Mouse (Mus musculus) cerebellum, postnatal 14 days (tissue): ENCODE measurements around the gene Asap2.

ENCODE experiments used
- DNase-seq, 2 experiments: peaks; one replicate each; pipeline ENCODE4 v3.0.0; 2021; ENCODE audit warnings: mixed read lengths in 2 of 2

Gene Asap2

GRCm38 (mm10) chr12:21217776-21218444 lies 227.7 kb downstream of the Asap2 start:
- DNase-seq = no peak

- no peak for DNase-seq
Observed at GRCm38 (mm10) chr12:21220596-21220995, 230.3 kb downstream of the Asap2 start.

GRCm38 (mm10) chr12:21223923-21224322 lies 233.7 kb downstream of the Asap2 start:
- no peak for DNase-seq

- no peak for DNase-seq
Observed at GRCm38 (mm10) chr12:21225358-21225757, 235.1 kb downstream of the Asap2 start.

- DNase-seq = no peak
Observed at GRCm38 (mm10) chr12:21226316-21226715, 236.1 kb downstream of the Asap2 start.

GRCm38 (mm10) chr12:21227076-21227980 lies 237.1 kb downstream of the Asap2 start:
- DNase-seq = peak; percentile 71 to 72

GRCm38 (mm10) chr12:21228650-21229049 lies 238.4 kb downstream of the Asap2 start:
- DNase-seq = no peak

GRCm38 (mm10) chr12:21229076-21229918 lies 239.0 kb downstream of the Asap2 start:
- no peak for DNase-seq

GRCm38 (mm10) chr12:21233727-21234126 lies 243.5 kb downstream of the Asap2 start:
- no peak for DNase-seq

- DNase-seq = no peak
Observed at GRCm38 (mm10) chr12:21234560-21234959, 244.3 kb downstream of the Asap2 start.

GRCm38 (mm10) chr12:21241965-21242364 lies 251.7 kb downstream of the Asap2 start:
- DNase-seq = no peak

GRCm38 (mm10) chr12:21244375-21244960 lies 254.2 kb downstream of the Asap2 start:
- no peak for DNase-seq

- no peak for DNase-seq
Observed at GRCm38 (mm10) chr12:21247711-21248392, 257.6 kb downstream of the Asap2 start.

GRCm38 (mm10) chr12:21260494-21261256 lies 270.4 kb downstream of the Asap2 start:
- DNase-seq = no peak

GRCm38 (mm10) chr12:21261521-21261920 lies 271.3 kb downstream of the Asap2 start:
- no peak for DNase-seq

GRCm38 (mm10) chr12:21263256-21263655 lies 273.0 kb downstream of the Asap2 start:
- no peak for DNase-seq

- DNase-seq = no peak
Observed at GRCm38 (mm10) chr12:21264241-21264640, 274.0 kb downstream of the Asap2 start.

GRCm38 (mm10) chr12:21264970-21265369 lies 274.7 kb downstream of the Asap2 start:
- no peak for DNase-seq

GRCm38 (mm10) chr12:21265501-21265900 lies 275.2 kb downstream of the Asap2 start:
- no peak for DNase-seq

- DNase-seq = peak; percentile 82 to 84
Observed at GRCm38 (mm10) chr12:21265946-21266783, 275.9 kb downstream of the Asap2 start.
